Comparison of ENCODE assay signal across 20 mouse cellular contexts in genomic region chr9:13678026-13678425, GRCm38 (mm10).
"Had no signal": no experiment of that assay in that cellular context is flagged by ENCODE, and none has a peak within 500 bp of the region (broad histone marks: within the 10 kb centered on the region; RNA-seq: fewer than 3 reads in every experiment).

No protein-coding gene starts in this region.

- H3K4me2 ChIP-seq: intestine, embryonic 15.5 days; limb, embryonic 13.5 days; lung, embryonic 15.5 days; midbrain, embryonic 12.5 days; midbrain, embryonic 15.5 days; neural tube, embryonic 12.5 days; neural tube, embryonic 15.5 days; stomach, embryonic 15.5 days had no signal

- ATAC-seq: intestine, embryonic 15.5 days; midbrain, embryonic 15.5 days had no signal

- DNase-seq: kidney, adult 11 months; kidney, adult 9 months; kidney, postnatal 10 days; kidney, postnatal 36 days; layer of hippocampus, adult 9-11 months; lung, adult 18-20 months; lung, postnatal 14 days; right cerebral cortex, adult 18-20 months; right cerebral cortex, postnatal 14 days; right cerebral cortex, postnatal 4 days; thymus, postnatal 36 days had no signal

- H3K9ac ChIP-seq: intestine, embryonic 15.5 days; limb, embryonic 13.5 days; lung, embryonic 15.5 days; midbrain, embryonic 12.5 days; midbrain, embryonic 15.5 days; neural tube, embryonic 12.5 days; neural tube, embryonic 15.5 days; stomach, embryonic 15.5 days had no signal

- H3K9me3 ChIP-seq: intestine, embryonic 15.5 days; limb, embryonic 10.5 days; limb, embryonic 13.5 days; lung, embryonic 15.5 days; midbrain, embryonic 12.5 days; midbrain, embryonic 15.5 days; neural tube, embryonic 12.5 days; neural tube, embryonic 15.5 days; stomach, embryonic 15.5 days had no signal

- H3K36me3 ChIP-seq: intestine, embryonic 15.5 days; limb, embryonic 10.5 days; limb, embryonic 13.5 days; lung, embryonic 15.5 days; midbrain, embryonic 12.5 days; midbrain, embryonic 15.5 days; neural tube, embryonic 12.5 days; neural tube, embryonic 15.5 days; stomach, embryonic 15.5 days had no signal

- H3K4me1 ChIP-seq: intestine, embryonic 15.5 days; neural tube, embryonic 12.5 days had no signal

- H3K27ac ChIP-seq: intestine, embryonic 15.5 days; limb, embryonic 10.5 days; limb, embryonic 13.5 days; lung, embryonic 15.5 days; midbrain, embryonic 12.5 days; midbrain, embryonic 15.5 days; neural tube, embryonic 12.5 days; neural tube, embryonic 15.5 days; stomach, embryonic 15.5 days had no signal

- H3K27me3 ChIP-seq: intestine, embryonic 15.5 days; limb, embryonic 13.5 days; lung, embryonic 15.5 days; midbrain, embryonic 12.5 days; midbrain, embryonic 15.5 days; neural tube, embryonic 12.5 days; neural tube, embryonic 15.5 days; stomach, embryonic 15.5 days had no signal

- H3K4me3 ChIP-seq: intestine, embryonic 15.5 days; limb, embryonic 10.5 days; limb, embryonic 13.5 days; lung, embryonic 15.5 days; midbrain, embryonic 12.5 days; midbrain, embryonic 15.5 days; neural tube, embryonic 12.5 days; neural tube, embryonic 15.5 days; stomach, embryonic 15.5 days had no signal
